Mouse (Mus musculus) liver, embryonic 14.5 days (tissue): Measurements from ENCODE around the gene Arhgef17. TPM values are rescaled to one million over a fixed set of nuclear protein-coding genes. Genes with fewer than 3 reads are reported as not detected.
"Not testable (repeated sequence)": the region's sequence is repeated elsewhere in the genome, so short reads cannot be mapped to it uniquely, and the experiment has no call there.

Experiments used
- ATAC-seq: fragments of 200-750 bp; cut with Nextera tagmentation; 2 replicates; pipeline ENCODE4 v1.8.0; 2017; ENCODE audit warnings: moderate number of reproducible peaks, mild to moderate bottlenecking, moderate library complexity; ENCODE audit not compliant: insufficient read depth
- DNase-seq, 3 experiments: peaks; one replicate each; pipeline ENCODE4 v3.0.0-alpha.2; 2012 to 2013; ENCODE audit warnings: low read depth in 3 of 3, low spot score in 3 of 3
- H3K27ac ChIP-seq: fragments of 300-500 bp; sonication (generic); 2 replicates; pipeline ENCODE4 v1.5.1; 2014; ENCODE audit warnings: moderate library complexity, mild to moderate bottlenecking, control low read depth, inconsistent platforms
- H3K27me3 ChIP-seq: fragments of 300-500 bp; sonication (generic); 2 replicates; pipeline ENCODE4 v1.6.1; 2014; ENCODE audit warnings: mild to moderate bottlenecking, low read length, moderate library complexity; ENCODE audit not compliant: control insufficient read depth, insufficient read depth
- H3K36me3 ChIP-seq: fragments of 300-500 bp; sonication (generic); replicated peaks from 2 replicates; pipeline ENCODE4 v1.6.1; 2014; ENCODE audit warnings: low read depth; ENCODE audit not compliant: control insufficient read depth, insufficient read depth
- H3K4me1 ChIP-seq, 2 experiments: fragments of 200-500 bp in 1 of 2; fragments of 300-500 bp in 1 of 2; sonication (generic) in 1 of 2; replicated peaks; 2 replicates each; pipeline ENCODE4 v1.6.1; 2012 to 2014; ENCODE audit warnings: antibody characterized with exemption in 1 of 2, inconsistent platforms in 1 of 2, low read length in 1 of 2; ENCODE audit not compliant: control insufficient read depth in 2 of 2, insufficient read depth in 2 of 2
- H3K4me2 ChIP-seq: fragments of 300-500 bp; sonication (generic); 2 replicates; pipeline ENCODE4 v1.6.1; 2014; ENCODE audit warnings: low read depth, mild to moderate bottlenecking, control low read depth, moderate library complexity
- H3K4me3 ChIP-seq, 2 experiments: fragments of 200-500 bp in 1 of 2; fragments of 300-500 bp in 1 of 2; sonication (generic) in 1 of 2; 2 replicates each; pipeline ENCODE4 v1.5.1; 2012 to 2014; ENCODE audit warnings: low read depth in 2 of 2, low read length in 2 of 2, mild to moderate bottlenecking in 2 of 2, control low read depth in 1 of 2, inconsistent platforms in 1 of 2, moderate library complexity in 1 of 2; ENCODE audit not compliant: insufficient read depth in 1 of 2
- H3K9ac ChIP-seq: fragments of 300-500 bp; sonication (generic); replicated peaks from 2 replicates; pipeline ENCODE4 v1.6.1; 2014; ENCODE audit warnings: mild to moderate bottlenecking, control low read depth, moderate library complexity
- H3K9me3 ChIP-seq: fragments of 300-500 bp; sonication (generic); 2 replicates; pipeline ENCODE4 v1.6.1; 2016; ENCODE audit warnings: low read length, mixed read lengths; ENCODE audit not compliant: control insufficient read depth
- CTCF ChIP-seq: IDR thresholded peaks from 2 replicates; pipeline ENCODE4 v1.5.1; 2016; ENCODE audit warnings: antibody characterized with exemption, low read depth, control low read depth
- EP300 ChIP-seq: IDR thresholded peaks from 2 replicates; pipeline ENCODE4 v1.6.1; 2016; ENCODE audit warnings: antibody characterized with exemption, low read depth
- WGBS: fragments of 180-500 bp; shearing (Covaris S2); extraction: QIAGEN DNeasy Blood & Tissue Kit; methylation state at CpG from one replicate; pipeline ENCODE4 v1.1.7; 2014; ENCODE audit not compliant: insufficient replicate concordance; 5-methylcytosine and 5-hydroxymethylcytosine counted together
- polyA plus RNA-seq, 2 experiments: library from polyadenylated mRNA; depleted of rRNA in 1 of 2; stranded (reverse) in 1 of 2; unstranded in 1 of 2; fragments of >200 nt; fragmentation: Nextera tagmentation in 1 of 2; extraction: Ambion mirVana in 1 of 2; gene quantifications; 2 replicates each; pipeline versions ENCODE4 v1.2.1 to v1.2.3; 2012 to 2014

Gene Arhgef17
- polyA plus RNA-seq, 2 experiments = 0.70 to 1.7 TPM

DNA sequence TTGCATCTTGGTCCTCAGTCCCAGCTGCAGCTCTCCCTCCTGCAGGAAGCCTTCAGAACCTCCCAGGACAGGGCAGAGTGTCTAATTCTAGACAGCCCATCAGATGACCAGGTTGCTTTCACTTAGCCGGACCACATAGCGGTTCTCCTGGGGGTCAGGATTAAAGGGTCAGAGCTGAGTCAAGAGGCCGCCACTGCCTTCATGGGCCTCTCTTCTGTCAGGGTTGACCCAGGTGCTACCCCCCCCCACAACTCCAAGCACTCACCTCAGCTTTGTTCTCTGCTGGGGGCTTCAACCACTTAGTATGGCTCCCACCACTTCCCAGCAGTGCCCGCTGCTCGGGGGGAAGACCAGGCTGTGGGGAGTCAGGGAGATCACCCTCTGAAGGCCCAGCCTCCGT lies 84.8 kb downstream of the Arhgef17 start:
- Histone ChIP-seq H3K4me3 (no peak overlapping the region), H3K4me1 (peaks cover 29 to 34% of the 10 kb centered on the region in 2 experiments), H3K9me3 (no peaks in the 10 kb centered on the region; the same call in 1 of the 2 replicates), H3K9ac (no peak overlapping the region), H3K4me2 (no peak overlapping the region), H3K27ac (no peak overlapping the region), H3K27me3 (no peaks in the 10 kb centered on the region), H3K36me3 (peaks cover 59% of the 10 kb centered on the region)
- 86% methylated on average over 6 of the region's 6 CpGs for WGBS
- DNase-seq (no peak), ATAC-seq (no peak)
- TF ChIP-seq CTCF (no peak), EP300 (no peak)

DNA sequence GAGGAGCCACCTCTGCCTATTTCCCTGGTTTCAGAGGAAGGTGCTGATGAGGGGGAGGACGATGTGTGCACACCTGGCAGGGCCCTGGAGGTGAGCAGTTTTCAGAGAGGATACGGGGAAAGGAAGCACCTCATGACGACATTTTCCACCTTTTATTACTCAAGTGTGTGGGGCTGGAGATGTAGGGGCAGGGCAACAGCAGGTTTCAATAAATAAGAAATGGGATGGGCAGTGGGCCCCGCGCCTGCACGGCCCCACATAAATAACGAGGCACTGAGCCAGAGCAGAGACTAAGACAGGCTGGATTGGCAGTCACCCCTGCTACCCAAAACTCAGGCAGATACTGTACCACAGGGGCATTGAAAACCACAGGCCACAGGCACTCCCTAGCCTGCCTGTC lies 85.9 kb downstream of the Arhgef17 start:
- not testable (repeated sequence) for H3K9me3 ChIP-seq, ATAC-seq, H3K4me2 ChIP-seq, H3K4me3 ChIP-seq, H3K9ac ChIP-seq, DNase-seq, H3K27me3 ChIP-seq
- peak overlapping the region; percentile 99 for H3K27ac ChIP-seq
- 69% methylated on average over 7 of the region's 7 CpGs for WGBS
- H3K4me1 ChIP-seq = peaks cover 30 to 37% of the 10 kb centered on the region in 2 experiments
- H3K36me3 ChIP-seq = peaks cover 54% of the 10 kb centered on the region

DNA sequence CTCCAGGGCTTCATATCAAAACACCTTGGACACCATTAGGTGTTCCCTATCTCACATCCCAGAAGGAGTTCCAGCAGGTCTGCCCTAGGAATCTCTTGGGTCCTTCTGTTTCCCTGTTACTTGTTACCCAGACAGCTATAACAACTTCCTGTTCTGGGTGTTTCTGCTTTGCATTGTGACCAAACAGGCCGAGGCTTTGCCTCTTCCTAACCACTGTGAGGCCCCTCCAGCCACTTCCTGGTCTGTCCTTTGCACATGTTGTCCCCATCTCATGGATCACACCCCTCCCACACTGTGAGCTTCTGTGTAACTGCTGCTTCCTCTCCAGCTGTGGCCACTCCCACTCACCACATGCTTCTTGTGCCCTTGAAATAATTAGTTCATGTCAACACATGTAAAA lies 86.5 kb downstream of the Arhgef17 start:
- Histone ChIP-seq H3K36me3 (peaks cover 49% of the 10 kb centered on the region), H3K4me3 (no peak overlapping the region), H3K27ac (peak overlapping the region; percentile 99), H3K9ac (peak overlapping the region; percentile 60), H3K4me2 (peak overlapping the region; percentile 93), H3K9me3 (no peaks in the 10 kb centered on the region; the same call in 1 of the 2 replicates), H3K4me1 (peaks cover 36 to 43% of the 10 kb centered on the region in 2 experiments), H3K27me3 (no peaks in the 10 kb centered on the region)
- TF ChIP-seq CTCF = no peak
- peak; percentile 46 for TF ChIP-seq EP300
- WGBS = 4% methylated on average over 1 of the region's 1 CpGs
- DNase-seq (peak in 1 of 3 experiments; percentile 74), ATAC-seq (no peak)

DNA sequence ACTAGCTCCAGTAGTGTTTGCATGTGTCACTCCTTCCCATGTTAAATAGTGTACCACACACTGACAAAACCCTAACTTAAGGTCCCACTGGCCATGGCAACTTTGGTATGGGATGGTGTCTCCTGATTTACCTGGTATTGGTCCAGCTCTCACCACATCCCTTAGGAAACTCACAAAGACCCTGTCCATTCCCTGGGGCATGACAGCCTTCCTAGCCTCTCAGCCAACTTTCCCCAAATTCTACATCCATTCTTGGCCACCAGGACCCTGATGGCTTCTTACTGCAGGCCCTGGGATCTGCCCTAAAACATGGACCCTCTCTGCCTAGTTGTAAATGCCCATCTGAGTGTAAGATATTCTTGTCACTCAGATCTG lies 86.9 kb downstream of the Arhgef17 start:
- peak overlapping the region; percentile 60 for H3K9ac ChIP-seq
- H3K27ac ChIP-seq = peak overlapping the region; percentile 99
- TF ChIP-seq EP300 (no peak), CTCF (no peak)
- H3K27me3 ChIP-seq = no peaks in the 10 kb centered on the region
- peak overlapping the region in 1 of 2 experiments; percentile 27; a peak in 2 of 4 replicates for H3K4me3 ChIP-seq
- H3K4me1 ChIP-seq = peaks cover 40 to 47% of the 10 kb centered on the region in 2 experiments
- ATAC-seq (no peak), DNase-seq (no peak)
- H3K4me2 ChIP-seq = peak overlapping the region; percentile 93
- peaks cover 46% of the 10 kb centered on the region for H3K36me3 ChIP-seq
- no peaks in the 10 kb centered on the region; the same call in 1 of the 2 replicates for H3K9me3 ChIP-seq

DNA sequence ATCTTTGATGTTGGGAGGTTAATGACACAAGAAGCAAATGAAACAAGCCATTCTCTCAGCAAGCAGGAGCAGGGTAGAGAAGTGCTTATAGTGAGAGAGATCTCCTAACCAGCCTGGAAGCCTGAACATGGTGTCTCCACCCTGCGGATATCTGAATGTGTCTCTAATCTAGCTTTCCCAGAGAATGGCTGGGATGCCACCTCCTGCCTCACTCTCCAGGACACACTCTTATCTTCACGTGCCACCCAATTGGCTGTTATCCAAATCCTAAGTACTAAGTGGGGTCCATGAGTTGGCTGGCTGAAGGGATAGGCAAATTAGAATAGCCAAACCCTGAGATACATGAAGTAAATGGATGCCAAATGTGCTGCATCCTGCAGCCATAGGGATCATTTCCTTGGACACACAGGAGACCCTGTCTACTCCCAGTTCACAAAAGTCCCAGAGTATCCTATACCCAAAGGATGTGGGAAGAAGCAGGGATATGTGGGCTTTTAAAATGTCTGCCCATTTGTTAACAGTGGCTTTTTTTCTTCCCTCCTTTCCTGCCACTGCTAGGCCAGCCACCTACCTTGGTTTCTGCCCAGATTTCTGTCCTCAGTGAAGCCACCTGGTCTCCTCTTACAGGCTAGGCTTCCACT lies 87.4 kb downstream of the Arhgef17 start:
- H3K36me3 ChIP-seq = peaks cover 41% of the 10 kb centered on the region
- no peak for TF ChIP-seq CTCF
- TF ChIP-seq EP300 = peak; percentile 99
- H3K4me3 ChIP-seq = peak overlapping the region; percentile 30 to 49
- no peaks in the 10 kb centered on the region for H3K27me3 ChIP-seq
- peak overlapping the region; percentile 99 for H3K27ac ChIP-seq
- H3K4me1 ChIP-seq = peaks cover 45 to 52% of the 10 kb centered on the region in 2 experiments
- no peaks in the 10 kb centered on the region; the same call in 1 of the 2 replicates for H3K9me3 ChIP-seq
- peak overlapping the region; percentile 93 for H3K4me2 ChIP-seq
- H3K9ac ChIP-seq = peak overlapping the region; percentile 80
- 19% methylated on average over 2 of the region's 2 CpGs for WGBS
- peak; percentile 93 for ATAC-seq
- DNase-seq = peak; percentile 95 to 98 (median 97)
